Mouse (Mus musculus) ES-E14 (cell line): Measurements from ENCODE around the gene Gm10964. TPM values are rescaled to one million over a fixed set of nuclear protein-coding genes. Genes with fewer than 3 reads are reported as not detected.

ENCODE experiments used
- DNase-seq: peaks from one replicate; pipeline ENCODE4 v3.0.0-alpha.2; 2013; ENCODE audit warnings: low read depth, low spot score
- H3K27ac ChIP-seq: 2 replicates; pipeline ENCODE4 v1.5.1; 2012; ENCODE audit warnings: low read depth, mild to moderate bottlenecking, low read length, moderate library complexity, mixed read lengths; ENCODE audit not compliant: poor library complexity, insufficient read depth, severe bottlenecking
- H3K36me3 ChIP-seq: 2 replicates; pipeline ENCODE4 v1.6.1; 2012; ENCODE audit warnings: mild to moderate bottlenecking, low read length, moderate library complexity, mixed read lengths; ENCODE audit not compliant: control insufficient read depth, poor library complexity, insufficient read depth, severe bottlenecking
- H3K4me1 ChIP-seq, 2 experiments: fragments of 150-350 bp in 1 of 2; sonication (generic) in 1 of 2; 2 replicates each; pipeline ENCODE4 v1.6.1; 2012; ENCODE audit warnings: low read length in 2 of 2, mild to moderate bottlenecking in 1 of 2, mixed read lengths in 1 of 2; ENCODE audit not compliant: control insufficient read depth in 2 of 2, insufficient read depth in 2 of 2, poor library complexity in 1 of 2
- H3K4me3 ChIP-seq, 2 experiments: fragments of 150-350 bp in 1 of 2; sonication (generic) in 1 of 2; 2 replicates each; pipeline ENCODE4 v1.5.1; 2012; ENCODE audit warnings: low read length in 2 of 2, low read depth in 1 of 2, mild to moderate bottlenecking in 1 of 2, mixed read lengths in 1 of 2; ENCODE audit not compliant: insufficient read depth in 1 of 2, poor library complexity in 1 of 2, severe bottlenecking in 1 of 2
- H3K9ac ChIP-seq: 2 replicates; pipeline ENCODE4 v1.6.1; 2012; ENCODE audit warnings: low read depth, mild to moderate bottlenecking, low read length, mixed read lengths; ENCODE audit not compliant: poor library complexity, insufficient read depth, severe bottlenecking
- H3K9me3 ChIP-seq: fragments of 150-350 bp; sonication (generic); 2 replicates; pipeline ENCODE4 v1.6.1; 2012; ENCODE audit warnings: low read depth, mild to moderate bottlenecking, low read length; ENCODE audit not compliant: control insufficient read depth, insufficient read depth
- CHD2 ChIP-seq: IDR thresholded peaks from 2 replicates; pipeline ENCODE4 v1.6.1; 2014; ENCODE audit warnings: mild to moderate bottlenecking, low read depth, low read length, inconsistent platforms
- HCFC1 ChIP-seq: IDR thresholded peaks from 2 replicates; pipeline ENCODE4 v1.6.1; 2012; ENCODE audit warnings: low read length, inconsistent platforms, borderline replicate concordance; ENCODE audit not compliant: insufficient read depth
- MAFK ChIP-seq: IDR thresholded peaks from 2 replicates; pipeline ENCODE4 v1.6.1; 2014; ENCODE audit warnings: mild to moderate bottlenecking, low read depth, low read length, inconsistent platforms; ENCODE audit not compliant: insufficient read depth
- ZC3H11A ChIP-seq: IDR thresholded peaks from 2 replicates; pipeline ENCODE4 v1.6.1; 2012; ENCODE audit warnings: low read depth, mild to moderate bottlenecking, inconsistent platforms, low read length, borderline replicate concordance
- ZNF384 ChIP-seq: IDR thresholded peaks from 2 replicates; pipeline ENCODE4 v1.6.1; 2012; ENCODE audit warnings: low read depth, low read length, inconsistent platforms
- in situ Hi-C, 2 experiments: fragments of 600-800 bp; cut with MboI; formaldehyde crosslinking; loops; one replicate each; pipeline ENCODE4 v1.15.1; 2025; ENCODE audit warnings: low sequenced_read_pairs in 2 of 2, inconsistent platforms in 1 of 2; ENCODE audit not compliant: unreplicated experiment in 2 of 2
- total RNA-seq: library from RNA; depleted of rRNA; stranded (reverse); fragments of 300-350 nt; gene quantifications from 2 replicates; pipeline ENCODE4 v1.2.3, GENCODE M21; 2012

The Gm10964 gene
- total RNA-seq, 1 experiment: not detected

- Histone ChIP-seq H3K4me3 (no peak overlapping the region), H3K36me3 (peaks cover 2% of the 10 kb centered on the region; the same call in 1 of the 2 replicates), H3K9ac (no peak overlapping the region; the same call in 1 of the 2 replicates), H3K27ac (no peak overlapping the region), H3K4me1 (peaks cover 4% of the 10 kb centered on the region in 2 experiments), H3K9me3 (no peaks in the 10 kb centered on the region)
- no peak for DNase-seq
- in situ Hi-C loops: no loop called here
- TF ChIP-seq ZC3H11A: no peak
- no peak for TF ChIP-seq ZNF384
- TF ChIP-seq HCFC1: no peak
- TF ChIP-seq CHD2: no peak
- no peak for TF ChIP-seq MAFK
Observed at GRCm38 (mm10) chr3:103772846-103773245, 33.7 kb downstream of the Gm10964 start.

- H3K36me3 ChIP-seq: peaks cover 2% of the 10 kb centered on the region; the same call in 1 of the 2 replicates
- H3K9ac ChIP-seq: no peak overlapping the region
- DNase-seq: no peak
- no peaks in the 10 kb centered on the region for H3K9me3 ChIP-seq
- H3K27ac ChIP-seq: no peak overlapping the region
- no peak overlapping the region for H3K4me3 ChIP-seq
- peaks cover 4% of the 10 kb centered on the region in 2 experiments for H3K4me1 ChIP-seq
- in situ Hi-C loops: no loop called here
- TF ChIP-seq MAFK (no peak), CHD2 (no peak), ZNF384 (no peak), ZC3H11A (no peak)
Observed at GRCm38 (mm10) chr3:103773508-103773907, 34.3 kb downstream of the Gm10964 start.

GRCm38 (mm10) chr3:103774009-103774408 lies 34.8 kb downstream of the Gm10964 start:
- in situ Hi-C loops: no loop called here
- H3K9me3 ChIP-seq: no peaks in the 10 kb centered on the region
- H3K36me3 ChIP-seq: peaks cover 2% of the 10 kb centered on the region; the same call in 1 of the 2 replicates
- peaks cover 4% of the 10 kb centered on the region in 2 experiments for H3K4me1 ChIP-seq
- no peak overlapping the region; the same call in 1 of the 2 replicates for H3K9ac ChIP-seq
- DNase-seq: no peak
- no peak overlapping the region for H3K4me3 ChIP-seq
- H3K27ac ChIP-seq: no peak overlapping the region
- TF ChIP-seq MAFK: no peak

GRCm38 (mm10) chr3:103777940-103778339 lies 38.8 kb downstream of the Gm10964 start:
- Histone ChIP-seq H3K4me3 (no peak overlapping the region), H3K27ac (no peak overlapping the region), H3K9ac (no peak overlapping the region), H3K4me1 (peaks cover 0 to 2% of the 10 kb centered on the region in 2 experiments; a peak in 3 of 4 replicates), H3K9me3 (no peaks in the 10 kb centered on the region), H3K36me3 (peaks cover 2% of the 10 kb centered on the region; the same call in 1 of the 2 replicates)
- in situ Hi-C loops: no loop called here
- TF ChIP-seq MAFK: no peak
- TF ChIP-seq ZNF384: no peak
- TF ChIP-seq CHD2: no peak
- TF ChIP-seq ZC3H11A: no peak
- TF ChIP-seq HCFC1: no peak
- no peak for DNase-seq

GRCm38 (mm10) chr3:103778660-103779059 lies 39.5 kb downstream of the Gm10964 start:
- in situ Hi-C loops: no loop called here
- H3K9me3 ChIP-seq: no peaks in the 10 kb centered on the region
- no peak overlapping the region for H3K9ac ChIP-seq
- H3K4me3 ChIP-seq: no peak overlapping the region
- no peaks in the 10 kb centered on the region; a peak in 2 of 4 replicates for H3K4me1 ChIP-seq
- peaks cover 2% of the 10 kb centered on the region; the same call in 1 of the 2 replicates for H3K36me3 ChIP-seq
- TF ChIP-seq CHD2 (no peak), MAFK (no peak), HCFC1 (no peak), ZC3H11A (no peak), ZNF384 (no peak)
- DNase-seq: no peak
- no peak overlapping the region for H3K27ac ChIP-seq
